Mouse (Mus musculus) cortical plate, adult 2 months (tissue): Measurements from ENCODE around the gene Pisd. TPM values are rescaled to one million over a fixed set of nuclear protein-coding genes. Genes with fewer than 3 reads are reported as not detected.
"Not testable (repeated sequence)": the region's sequence is repeated elsewhere in the genome, so short reads cannot be mapped to it uniquely, and the experiment has no call there.

Experiments
- H3K27ac ChIP-seq: fragments of 200-500 bp; 2 replicates; pipeline ENCODE4 v1.5.1; 2012; ENCODE audit warnings: low read length, control low read depth, inconsistent platforms; ENCODE audit not compliant: insufficient read depth
- H3K4me1 ChIP-seq: fragments of 200-500 bp; 2 replicates; pipeline ENCODE4 v1.6.1; 2011; ENCODE audit warnings: low read length; ENCODE audit not compliant: control insufficient read depth, insufficient read depth
- H3K4me3 ChIP-seq: fragments of 200-500 bp; 2 replicates; pipeline ENCODE4 v1.5.1; 2011; ENCODE audit warnings: mild to moderate bottlenecking, low read length, control low read depth; ENCODE audit not compliant: insufficient read depth
- CTCF ChIP-seq: fragments of 200-500 bp; IDR thresholded peaks from 2 replicates; pipeline ENCODE4 v1.5.1; 2011; ENCODE audit warnings: mild to moderate bottlenecking, control low read depth, low read length; ENCODE audit not compliant: insufficient read depth; ENCODE audit errors: extremely low read depth
- POLR2A ChIP-seq: fragments of 200-500 bp; IDR thresholded peaks from 2 replicates; pipeline ENCODE4 v1.6.1; 2011; ENCODE audit warnings: mild to moderate bottlenecking, low read length, control low read depth; ENCODE audit not compliant: insufficient read depth; ENCODE audit errors: extremely low read depth
- polyA plus RNA-seq: library from polyadenylated mRNA; depleted of rRNA; stranded (reverse); fragments of >200 nt; gene quantifications from 2 replicates; pipeline ENCODE4 v1.2.3, GENCODE M21; 2012

Pisd gene
- polyA plus RNA-seq, 1 experiment = 81.8 TPM

DNA sequence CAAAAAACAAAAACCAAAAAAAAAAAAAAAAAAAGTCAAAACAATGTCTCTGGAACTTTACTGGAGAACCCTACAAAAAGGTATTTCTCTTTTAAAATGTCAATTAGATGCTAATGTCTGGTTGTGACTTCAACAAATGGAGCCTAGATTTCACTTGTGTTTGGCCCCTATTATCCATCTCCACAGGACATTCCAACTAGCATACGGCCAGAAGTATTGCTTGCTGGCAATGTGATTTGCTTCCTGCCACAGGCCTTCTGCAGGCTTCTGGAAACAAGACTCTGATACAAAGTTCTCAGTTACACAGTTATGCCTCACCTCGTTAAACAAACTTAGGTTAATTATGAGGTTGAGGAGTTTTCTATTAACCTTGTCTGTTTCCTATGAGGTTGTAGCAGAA lies 13.1 kb downstream of the Pisd start:
- no peak overlapping the region for H3K4me3 ChIP-seq
- TF ChIP-seq CTCF = no peak
- TF ChIP-seq POLR2A = no peak
- no peak overlapping the region for H3K27ac ChIP-seq
- peaks cover 2% of the 10 kb centered on the region; the same call in 1 of the 2 replicates for H3K4me1 ChIP-seq

DNA sequence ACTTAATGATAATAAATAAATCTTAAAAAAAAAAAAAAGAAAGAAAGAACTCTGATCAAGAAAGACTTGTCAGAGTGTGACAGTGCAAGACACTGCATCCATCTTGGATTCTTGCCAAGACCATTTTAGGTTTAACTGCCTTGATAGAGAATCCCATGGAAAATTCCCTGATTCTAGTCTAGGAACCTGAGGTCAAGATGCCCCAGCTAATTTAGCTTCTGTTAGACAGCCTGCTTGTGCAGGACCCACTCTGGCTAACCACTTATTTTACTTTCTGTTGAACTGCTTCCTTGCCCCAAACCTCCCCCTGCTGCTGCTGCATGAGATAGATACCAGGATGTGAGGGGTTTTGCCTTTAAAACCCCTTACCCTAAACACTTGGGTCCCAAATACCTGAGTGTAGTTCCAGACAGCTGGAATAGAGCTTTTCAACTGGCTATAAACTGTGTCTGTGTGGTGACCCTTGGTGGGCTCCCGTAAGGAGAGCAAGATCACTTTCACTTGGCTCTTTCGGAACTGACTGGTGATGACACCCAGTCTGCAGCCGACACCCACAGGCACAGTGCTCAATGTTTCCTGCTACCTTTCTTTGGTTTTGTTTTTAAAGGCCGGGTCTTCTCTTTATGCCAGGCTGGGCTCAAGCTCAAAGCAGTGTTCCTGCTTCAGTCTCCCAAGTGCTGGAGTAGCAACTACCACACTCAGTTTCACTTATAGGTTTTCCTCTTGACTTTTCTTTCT lies 17.6 kb downstream of the Pisd start:
- Histone ChIP-seq H3K4me1 (no peaks in the 10 kb centered on the region), H3K27ac (no peak overlapping the region), H3K4me3 (no peak overlapping the region)
- TF ChIP-seq CTCF = no peak
- TF ChIP-seq POLR2A = no peak

DNA sequence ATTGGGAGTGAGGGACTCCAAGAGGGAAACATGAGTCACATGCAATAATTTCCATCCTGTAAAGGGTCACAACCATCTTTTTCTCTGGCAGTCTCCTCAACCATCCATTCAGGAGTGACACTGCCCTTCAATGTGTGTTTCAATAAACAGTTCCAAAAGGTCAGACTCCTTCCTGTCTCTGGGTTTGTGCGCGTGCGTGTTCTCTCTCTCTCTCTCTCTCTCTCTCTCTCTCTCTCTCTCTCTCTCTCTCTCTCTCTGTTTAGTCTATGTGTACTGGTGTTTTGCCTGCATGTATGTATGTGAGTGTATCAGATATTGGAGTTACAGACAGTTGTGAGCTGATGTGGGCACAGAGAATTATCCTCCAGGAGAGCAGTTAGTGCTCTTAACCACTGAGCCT lies 18.4 kb downstream of the Pisd start:
- Histone ChIP-seq H3K4me1 (no peaks in the 10 kb centered on the region), H3K4me3 (no peak overlapping the region), H3K27ac (no peak overlapping the region)
- TF ChIP-seq CTCF (no peak), POLR2A (no peak)

DNA sequence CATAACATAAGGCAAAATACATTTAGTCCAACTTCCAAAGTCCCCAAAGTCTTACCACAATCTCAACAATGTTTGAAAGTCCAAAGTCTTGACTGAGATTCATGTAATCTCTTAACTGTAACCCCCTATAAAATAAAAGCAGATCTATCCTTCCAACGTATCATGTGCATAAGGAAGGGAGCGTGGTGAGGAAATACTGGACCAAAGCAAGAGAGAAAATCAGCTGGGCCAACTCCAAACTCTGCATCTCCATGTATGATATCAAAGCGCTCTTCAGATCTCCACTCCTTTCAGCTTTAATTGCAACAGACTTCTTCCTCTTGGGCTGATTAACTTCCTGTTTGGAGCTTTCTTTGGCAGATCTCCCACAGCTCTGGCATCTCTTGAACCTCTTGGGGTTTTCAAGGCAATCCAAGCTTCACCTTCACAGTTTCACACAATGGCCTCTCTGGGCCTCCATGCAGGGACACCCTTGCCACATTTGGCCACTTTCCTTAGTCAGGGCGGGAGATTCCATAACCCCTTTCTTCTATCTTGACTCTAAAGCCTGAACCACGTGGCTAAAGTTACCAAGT lies 23.8 kb downstream of the Pisd start:
- TF ChIP-seq POLR2A = no peak
- TF ChIP-seq CTCF = no peak
- Histone ChIP-seq H3K4me1 (peaks cover 2% of the 10 kb centered on the region; the same call in 1 of the 2 replicates), H3K27ac (no peak overlapping the region), H3K4me3 (no peak overlapping the region)

DNA sequence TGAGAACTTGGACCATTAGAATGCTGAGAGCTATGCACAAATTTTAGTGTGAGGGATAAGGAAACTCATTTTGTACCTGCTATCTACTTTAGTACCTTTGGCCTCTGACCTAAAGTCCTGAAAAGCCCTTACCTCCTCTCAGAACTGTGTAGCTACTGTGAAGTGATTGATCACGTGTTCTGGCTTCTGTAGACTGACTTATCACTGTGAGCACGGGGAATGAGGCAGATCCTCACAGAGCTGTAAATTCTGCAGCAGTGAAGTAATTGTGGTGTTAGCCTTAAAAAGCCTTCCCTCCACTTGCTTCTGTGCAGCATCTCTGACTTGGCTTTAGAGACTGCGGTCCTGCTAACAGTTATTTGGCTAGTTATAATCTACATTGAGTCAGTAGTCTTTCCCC lies 24.7 kb downstream of the Pisd start:
- H3K4me3 ChIP-seq = no peak overlapping the region
- H3K4me1 ChIP-seq = peaks cover 2% of the 10 kb centered on the region; the same call in 1 of the 2 replicates
- no peak for TF ChIP-seq POLR2A
- TF ChIP-seq CTCF = no peak
- H3K27ac ChIP-seq = no peak overlapping the region

DNA sequence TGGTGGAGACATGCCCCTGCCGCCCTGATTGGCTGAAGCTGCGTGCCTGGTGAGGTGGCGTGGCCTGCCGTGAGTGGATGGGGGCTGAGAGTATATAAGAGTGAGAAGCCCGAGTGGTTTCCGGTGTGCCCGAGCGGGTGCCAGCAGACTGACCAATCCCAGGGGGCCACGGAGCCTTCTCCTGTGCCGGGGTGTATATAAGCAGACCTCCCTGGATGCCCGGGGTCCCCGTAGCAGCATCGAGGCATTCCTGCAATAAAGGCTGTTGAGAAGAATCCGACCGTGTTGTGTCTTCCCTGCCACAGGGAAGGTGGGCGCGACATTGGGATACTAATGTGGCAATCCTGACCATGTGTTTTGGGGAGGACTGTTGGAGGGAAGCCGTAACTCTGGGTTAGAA lies 25.1 kb downstream of the Pisd start:
- not testable (repeated sequence) for H3K27ac ChIP-seq, H3K4me3 ChIP-seq

DNA sequence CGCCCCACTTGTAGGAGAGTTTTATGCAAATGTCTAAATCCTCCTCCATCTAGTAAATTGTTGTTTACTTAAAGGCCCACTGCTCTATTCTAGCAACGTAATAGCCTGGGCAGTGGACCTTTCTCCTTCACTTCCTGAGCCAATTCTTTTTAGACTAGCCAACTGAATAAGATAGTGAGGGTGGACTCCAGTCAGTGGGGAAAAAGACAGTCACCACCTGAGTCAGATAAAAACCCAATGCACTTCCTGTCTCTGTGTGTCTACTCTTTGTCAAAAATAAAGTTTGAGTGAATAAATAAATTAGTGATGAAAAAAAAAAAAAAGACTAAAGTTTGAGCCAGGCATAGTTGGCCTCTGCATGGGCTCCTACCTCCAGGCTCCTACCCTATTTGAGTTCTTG lies 25.8 kb downstream of the Pisd start:
- Histone ChIP-seq H3K27ac (no peak overlapping the region), H3K4me1 (peaks cover 2% of the 10 kb centered on the region; the same call in 1 of the 2 replicates), H3K4me3 (no peak overlapping the region)
- TF ChIP-seq POLR2A = no peak
- no peak for TF ChIP-seq CTCF

More for the DNA sequence above, 25.1 kb downstream of the Pisd start:
- not testable (repeated sequence) for H3K4me1 ChIP-seq

DNA sequence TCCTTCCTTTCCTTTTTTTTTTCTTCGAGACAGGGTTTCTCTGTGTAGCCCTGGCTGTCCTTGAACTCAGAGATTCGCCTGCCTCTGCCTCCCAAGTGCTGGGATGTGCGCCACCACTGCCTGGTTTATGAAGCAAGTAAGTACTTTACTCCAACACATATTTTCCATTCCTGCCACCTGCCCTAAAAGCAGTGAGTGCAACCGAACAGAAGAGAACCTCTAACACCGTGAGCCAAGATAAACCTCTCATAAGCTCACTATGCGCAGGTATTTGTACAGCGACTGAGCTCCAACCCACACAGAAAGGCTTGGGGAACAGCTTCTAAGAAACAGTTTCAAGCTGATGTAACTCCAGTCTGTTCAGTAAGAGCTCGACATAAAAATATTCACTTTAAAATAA lies 29.3 kb downstream of the Pisd start:
- Histone ChIP-seq H3K27ac (no peak overlapping the region), H3K4me1 (peaks cover 4% of the 10 kb centered on the region; the same call in 1 of the 2 replicates), H3K4me3 (no peak overlapping the region)
- TF ChIP-seq POLR2A (no peak), CTCF (no peak)

DNA sequence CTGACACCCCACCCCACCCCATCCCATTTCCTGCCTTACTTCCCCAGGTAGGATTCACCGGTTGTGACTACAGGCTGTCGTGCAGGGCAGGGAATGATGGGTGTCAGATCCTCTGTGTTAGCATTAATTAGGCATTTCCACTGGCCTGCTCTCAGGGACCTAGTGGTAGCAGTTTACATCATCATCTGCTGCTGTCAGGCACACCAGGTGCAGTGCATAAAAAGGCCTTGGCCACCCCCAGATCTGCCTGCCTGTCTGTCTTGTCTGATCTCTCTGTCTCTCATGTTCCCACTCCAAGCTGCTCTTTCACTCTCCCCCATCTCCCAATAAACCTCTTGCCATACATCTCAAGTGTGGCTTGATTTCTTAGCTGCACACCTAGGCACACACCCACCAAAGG lies 33.7 kb downstream of the Pisd start:
- Histone ChIP-seq H3K4me3 (no peak overlapping the region), H3K4me1 (peaks cover 2% of the 10 kb centered on the region; the same call in 1 of the 2 replicates), H3K27ac (no peak overlapping the region)
- TF ChIP-seq POLR2A = no peak
- no peak for TF ChIP-seq CTCF

DNA sequence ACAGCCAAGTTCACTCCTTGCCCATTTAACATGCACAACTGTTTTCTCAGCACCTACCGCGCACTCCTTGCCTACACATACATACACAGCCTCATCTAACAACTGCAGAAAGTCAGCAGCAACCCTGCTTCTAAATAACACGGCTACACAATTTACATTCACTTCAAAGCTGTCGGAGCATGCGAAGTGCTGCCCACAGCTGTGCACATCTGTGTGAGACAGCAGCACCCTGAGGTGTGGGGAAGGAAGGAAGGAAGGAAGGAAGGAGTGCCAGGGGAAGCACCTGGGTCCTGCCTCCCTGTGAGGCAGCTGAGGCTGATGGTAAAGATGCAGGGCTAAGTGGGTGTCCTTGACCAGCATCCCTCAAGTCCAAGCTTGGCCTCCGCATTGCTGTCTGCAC lies 36.5 kb downstream of the Pisd start:
- H3K27ac ChIP-seq = no peak overlapping the region
- TF ChIP-seq CTCF (no peak), POLR2A (no peak)
- H3K4me1 ChIP-seq = peaks cover 3% of the 10 kb centered on the region; the same call in 1 of the 2 replicates
- no peak overlapping the region for H3K4me3 ChIP-seq
